In genomic region chr10:96648161-96648561, GRCm38 (mm10) we compare ENCODE assay signal across 14 mouse cellular contexts. TPM values are rescaled to one million over a fixed set of nuclear protein-coding genes. Genes with fewer than 3 reads are reported as not detected.
A peak's percentile ranks its signal among the peaks of the same experiment; 100 is the strongest.
DNase-seq lines count a peak whose midpoint lies in the region; ATAC-seq and TF ChIP-seq lines count a peak whose summit lies in the region.
"Had no signal": no experiment of that assay in that cellular context is flagged by ENCODE, and none has a peak within 500 bp of the region (broad histone marks: within the 10 kb centered on the region; RNA-seq: fewer than 3 reads in every experiment).

No protein-coding gene starts in this region.

- H3K9me3 ChIP-seq in midbrain, postnatal 0 days (ENCODE audit: low read length) = no peaks in the 10 kb centered on the region
- H3K9me3 ChIP-seq in midbrain, embryonic 13.5 days = no peaks in the 10 kb centered on the region
- H3K9me3 ChIP-seq: forebrain, embryonic 10.5 days; liver, embryonic 12.5 days had no signal

- no peak overlapping the region for H3K9ac ChIP-seq in midbrain, postnatal 0 days (replicated peaks; ENCODE audit: low read length, poor library complexity, severe bottlenecking)
- no peak overlapping the region for H3K9ac ChIP-seq in midbrain, embryonic 13.5 days (replicated peaks)
- H3K9ac ChIP-seq: liver, embryonic 12.5 days had no signal

- TF ChIP-seq POLR2A in cerebellum, adult 2 months (IDR thresholded peaks at IDR 0.05; ENCODE audit: borderline replicate concordance, insufficient read depth, low read length) = no peak

- intact Hi-C loops in heart, postnatal 25 days (cut with DNase I) = no loop called here

- WGBS in midbrain, postnatal 0 days = 68% methylated on average over 3 of the region's 3 CpGs
- WGBS in midbrain, embryonic 13.5 days = 76% methylated on average over 3 of the region's 3 CpGs
- 10% methylated on average over 3 of the region's 3 CpGs for WGBS in cerebellum, adult 2 months

- no peak overlapping the region for H3K27ac ChIP-seq in midbrain, postnatal 0 days (ENCODE audit: low read depth, low read length)
- no peak overlapping the region for H3K27ac ChIP-seq in midbrain, embryonic 13.5 days
- H3K27ac ChIP-seq in cerebellum, adult 2 months (ENCODE audit: insufficient read depth, low read length) = peak overlapping the region; percentile 97; the same call in 1 of the 2 replicates
- H3K27ac ChIP-seq: liver, embryonic 12.5 days had no signal

- H3K4me2 ChIP-seq in midbrain, postnatal 0 days (ENCODE audit: low read depth, low read length, poor library complexity, severe bottlenecking) = no peak overlapping the region
- H3K4me2 ChIP-seq in midbrain, embryonic 13.5 days (replicated peaks) = no peak overlapping the region
- H3K4me2 ChIP-seq: heart, embryonic 11.5 days; liver, embryonic 12.5 days; midbrain, embryonic 11.5 days had no signal

- no peaks in the 10 kb centered on the region for H3K36me3 ChIP-seq in midbrain, postnatal 0 days (ENCODE audit: insufficient read depth, low read length)
- no peaks in the 10 kb centered on the region for H3K36me3 ChIP-seq in midbrain, embryonic 13.5 days
- H3K36me3 ChIP-seq: forebrain, embryonic 10.5 days; G1E; liver, embryonic 12.5 days had no signal

- no peaks in the 10 kb centered on the region; the same call in 1 of the 2 replicates for H3K4me1 ChIP-seq in midbrain, postnatal 0 days (ENCODE audit: insufficient read depth, low read length)
- H3K4me1 ChIP-seq in midbrain, embryonic 13.5 days (replicated peaks) = peaks cover 31% of the 10 kb centered on the region
- peaks cover 27% of the 10 kb centered on the region; the same call in 1 of the 2 replicates for H3K4me1 ChIP-seq in cerebellum, adult 2 months (ENCODE audit: control insufficient read depth, insufficient read depth, low read length)

- no peak for ATAC-seq in midbrain, postnatal 0 days (ENCODE audit: low FRiP score)
- ATAC-seq in midbrain, embryonic 13.5 days = no peak
- ATAC-seq: liver, embryonic 12.5 days; lung, postnatal 0 days had no signal

- no peaks in the 10 kb centered on the region for H3K27me3 ChIP-seq in midbrain, postnatal 0 days (ENCODE audit: insufficient read depth, low read length)
- H3K27me3 ChIP-seq in midbrain, embryonic 13.5 days = no peaks in the 10 kb centered on the region
- no peaks in the 10 kb centered on the region for H3K27me3 ChIP-seq in cerebellum, adult 2 months (ENCODE audit: control insufficient read depth, insufficient read depth, low read length)
- H3K27me3 ChIP-seq: liver, embryonic 12.5 days had no signal

- H3K4me3 ChIP-seq in midbrain, postnatal 0 days (ENCODE audit: low read depth, low read length) = no peak overlapping the region
- H3K4me3 ChIP-seq in midbrain, embryonic 13.5 days (replicated peaks) = no peak overlapping the region
- no peak overlapping the region for H3K4me3 ChIP-seq in cerebellum, adult 2 months (replicated peaks; ENCODE audit: insufficient read depth, low read depth, low read length)
- H3K4me3 ChIP-seq: forebrain, embryonic 10.5 days; liver, embryonic 12.5 days had no signal

- DNase-seq in adrenal gland, adult 2 months = peak; percentile 26
- DNase-seq in adrenal gland, postnatal 4 days (ENCODE audit: low spot score in 2 of 2) = no peak
- DNase-seq in midbrain, postnatal 0 days (ENCODE audit: low spot score) = peak; percentile 35
- DNase-seq in cerebellum, adult 2 months = peak; percentile 76 to 90
- peak; percentile 41 for DNase-seq in induced T-regulatory cell, adult 2 months (ENCODE audit: low read depth)
- no peak for DNase-seq in heart, postnatal 25 days (ENCODE audit: low spot score)
- DNase-seq in embryo, embryonic 10 days (ENCODE audit: low spot score) = no peak

- TF ChIP-seq CTCF in midbrain, postnatal 0 days (IDR thresholded peaks at IDR 0.05) = no peak
- no peak for TF ChIP-seq CTCF in cerebellum, adult 2 months (IDR thresholded peaks at IDR 0.05; ENCODE audit: borderline replicate concordance, insufficient read depth, low read depth, low read length)

RNA-seq across cellular contexts. Expression of gene Btg1, which starts 31.4 kb away (rescaled TPM):
- 100 to 1,000 TPM in 1 of 2 experiments, 10 to 100 TPM in 1; 94.6 to 133 TPM for total RNA-seq in adrenal gland, adult 2 months (2021)
- 26.3 and 28.7 TPM in 2 replicates for polyA plus RNA-seq in adrenal gland, adult 2 months (2012; rRNA removed)
- 100 to 1,000 TPM; 121 to 124 TPM for total RNA-seq in adrenal gland, postnatal 4 days (2021)
- total RNA-seq in midbrain, postnatal 0 days (2014; rRNA removed) = 15.2 and 21.3 TPM in 2 replicates
- polyA plus RNA-seq in midbrain, postnatal 0 days (2015; fragmentation: Nextera tagmentation; extraction: Ambion mirVana) = 20.7 and 21.3 TPM in 2 replicates
- polyA plus RNA-seq in midbrain, embryonic 13.5 days (2015; fragmentation: Nextera tagmentation; extraction: Ambion mirVana) = 52.9 and 58.2 TPM in 2 replicates
- 72.7 and 87.6 TPM in 2 replicates for polyA plus RNA-seq in cerebellum, adult 2 months (2012; rRNA removed)
- total RNA-seq in heart, postnatal 25 days (2021) = 10 to 100 TPM; 44.9 to 52.5 TPM

Comparison
In these comparisons a context has a peak if more than half of its experiments do, and no peak if none do; other contexts are left out.
1. DNase-seq: peak in adrenal gland, adult 2 months (single experiment), midbrain, postnatal 0 days (single experiment), cerebellum, adult 2 months (2 of 2) and induced T-regulatory cell, adult 2 months (single experiment); none in adrenal gland, postnatal 4 days (0 of 2), heart, postnatal 25 days (single experiment) and embryo, embryonic 10 days (single experiment).